Mouse (Mus musculus): ENCODE measurements at regions not wholly inside any gene's neighbourhood (a gene's known extent, or its start where the extent isn't known, plus 50 kb on each side); places are given as distances from the start of the nearest gene placed in this dataset.

GRCm38 (mm10) chr12:77575046-77575445 lies 337.1 kb downstream of the Fut8 start:
- TF ChIP-seq ZNF384 (IDR thresholded peaks at IDR 0.05; ENCODE audit: low read depth, low read length) = no peak
- no peak for TF ChIP-seq CHD2 (IDR thresholded peaks at IDR 0.05; ENCODE audit: low read depth, low read length)
- no peak for TF ChIP-seq HCFC1 (IDR thresholded peaks at IDR 0.05; ENCODE audit: borderline replicate concordance, insufficient read depth, low read length)
